Mouse (Mus musculus) heart, embryonic 15.5 days (tissue): ENCODE measurements around the gene Slc24a1. TPM values are rescaled to one million over a fixed set of nuclear protein-coding genes. Genes with fewer than 3 reads are reported as not detected.

Experiments used
- ATAC-seq: fragments of 200-750 bp; cut with Nextera tagmentation; replicated peaks from 2 replicates; pipeline ENCODE4 v1.8.0; 2017; ENCODE audit warnings: low read depth, moderate TSS enrichment; ENCODE audit not compliant: insufficient number of reproducible peaks, insufficient read depth, low FRiP score
- H3K27ac ChIP-seq: fragments of 300-500 bp; sonication (generic); 2 replicates; pipeline ENCODE4 v1.5.1; 2015; ENCODE audit warnings: mild to moderate bottlenecking, inconsistent platforms
- H3K27me3 ChIP-seq: fragments of 300-500 bp; sonication (generic); 2 replicates; pipeline ENCODE4 v1.6.1; 2015; ENCODE audit warnings: inconsistent platforms
- H3K36me3 ChIP-seq: fragments of 300-500 bp; sonication (generic); 2 replicates; pipeline ENCODE4 v1.6.1; 2015; ENCODE audit warnings: mild to moderate bottlenecking, inconsistent platforms
- H3K4me1 ChIP-seq: fragments of 300-500 bp; sonication (generic); replicated peaks from 2 replicates; pipeline ENCODE4 v1.6.1; 2015; ENCODE audit warnings: inconsistent platforms
- H3K4me2 ChIP-seq: fragments of 300-500 bp; sonication (generic); 2 replicates; pipeline ENCODE4 v1.6.1; 2015; ENCODE audit warnings: inconsistent platforms, mild to moderate bottlenecking, moderate library complexity
- H3K4me3 ChIP-seq: fragments of 300-500 bp; sonication (generic); 2 replicates; pipeline ENCODE4 v1.5.1; 2015; ENCODE audit warnings: mild to moderate bottlenecking, inconsistent platforms
- H3K9ac ChIP-seq: fragments of 300-500 bp; sonication (generic); 2 replicates; pipeline ENCODE4 v1.6.1; 2015; ENCODE audit warnings: mild to moderate bottlenecking, inconsistent platforms
- H3K9me3 ChIP-seq: fragments of 300-500 bp; sonication (generic); replicated peaks from 2 replicates; pipeline ENCODE4 v1.6.1; 2016; ENCODE audit warnings: inconsistent platforms
- WGBS: fragments of 180-500 bp; shearing (Covaris S2); methylation state at CpG from one replicate; pipeline ENCODE4 v1.1.7; 2015; ENCODE audit warnings: mixed read lengths; 5-methylcytosine and 5-hydroxymethylcytosine counted together
- polyA plus RNA-seq: library from polyadenylated mRNA; unstranded; fragments of >200 nt; fragmentation: Nextera tagmentation; extraction: Ambion mirVana; gene quantifications from 2 replicates; pipeline ENCODE4 v1.2.1, GENCODE M21; 2015

Gene Slc24a1
- polyA plus RNA-seq, 1 experiment from 2014 or later = 0.03 TPM

- no peaks in the 10 kb centered on the region for H3K36me3 ChIP-seq
- H3K4me2 ChIP-seq = no peak overlapping the region
- no peaks in the 10 kb centered on the region for H3K9me3 ChIP-seq
- peaks cover 48% of the 10 kb centered on the region for H3K4me1 ChIP-seq
- no peaks in the 10 kb centered on the region for H3K27me3 ChIP-seq
- H3K27ac ChIP-seq = no peak overlapping the region
- no peak for ATAC-seq
- no peak overlapping the region for H3K9ac ChIP-seq
- WGBS = 4% methylated on average over 6 of the region's 6 CpGs
- no peak overlapping the region for H3K4me3 ChIP-seq
Observed at GRCm38 (mm10) chr9:64936508-64936907, 14.9 kb downstream of the Slc24a1 start.

DNA sequence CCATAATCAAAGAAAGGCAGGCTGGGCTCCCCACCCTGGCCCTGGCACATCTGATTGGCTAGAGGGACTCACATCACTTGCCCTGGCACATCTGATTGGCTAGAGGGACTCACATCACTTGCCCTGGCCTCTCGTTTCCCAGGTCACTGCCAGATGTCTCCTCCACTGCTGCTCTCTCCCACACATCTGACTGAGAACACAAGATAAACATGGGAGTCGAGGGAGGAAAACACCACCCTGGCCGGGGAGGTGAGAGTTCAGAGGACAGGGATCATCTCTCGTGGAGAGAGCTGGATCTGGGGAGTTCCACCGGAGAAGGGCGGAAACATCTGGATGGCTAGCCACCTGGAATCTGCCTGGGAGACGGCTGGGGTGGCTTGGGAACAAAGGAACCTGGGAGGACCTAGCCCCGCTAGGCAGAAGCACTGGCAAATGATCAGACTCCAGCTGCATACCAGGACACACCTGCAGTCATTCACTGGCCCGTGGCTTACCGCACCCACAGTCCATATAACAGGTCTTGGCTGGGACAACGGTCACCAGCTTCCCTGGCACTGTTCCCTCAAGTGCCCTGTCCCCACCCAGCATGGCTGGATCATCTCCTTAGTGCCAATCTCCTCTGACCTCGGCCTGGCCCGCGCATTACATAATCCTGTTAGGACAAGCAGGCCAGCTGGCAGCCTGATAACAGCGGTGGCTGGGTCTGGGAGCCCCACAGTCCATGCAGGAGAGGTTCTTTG, 17.2 kb downstream of the Slc24a1 start:
- no peak overlapping the region for H3K9ac ChIP-seq
- peak overlapping the region; percentile 22 for H3K27ac ChIP-seq
- no peak overlapping the region for H3K4me3 ChIP-seq
- peaks cover 47% of the 10 kb centered on the region for H3K4me1 ChIP-seq
- H3K27me3 ChIP-seq = no peaks in the 10 kb centered on the region
- no peaks in the 10 kb centered on the region for H3K9me3 ChIP-seq
- 29% methylated on average over 15 of the region's 15 CpGs for WGBS
- H3K36me3 ChIP-seq = no peaks in the 10 kb centered on the region
- H3K4me2 ChIP-seq = no peak overlapping the region
- ATAC-seq = peak; percentile 54

DNA sequence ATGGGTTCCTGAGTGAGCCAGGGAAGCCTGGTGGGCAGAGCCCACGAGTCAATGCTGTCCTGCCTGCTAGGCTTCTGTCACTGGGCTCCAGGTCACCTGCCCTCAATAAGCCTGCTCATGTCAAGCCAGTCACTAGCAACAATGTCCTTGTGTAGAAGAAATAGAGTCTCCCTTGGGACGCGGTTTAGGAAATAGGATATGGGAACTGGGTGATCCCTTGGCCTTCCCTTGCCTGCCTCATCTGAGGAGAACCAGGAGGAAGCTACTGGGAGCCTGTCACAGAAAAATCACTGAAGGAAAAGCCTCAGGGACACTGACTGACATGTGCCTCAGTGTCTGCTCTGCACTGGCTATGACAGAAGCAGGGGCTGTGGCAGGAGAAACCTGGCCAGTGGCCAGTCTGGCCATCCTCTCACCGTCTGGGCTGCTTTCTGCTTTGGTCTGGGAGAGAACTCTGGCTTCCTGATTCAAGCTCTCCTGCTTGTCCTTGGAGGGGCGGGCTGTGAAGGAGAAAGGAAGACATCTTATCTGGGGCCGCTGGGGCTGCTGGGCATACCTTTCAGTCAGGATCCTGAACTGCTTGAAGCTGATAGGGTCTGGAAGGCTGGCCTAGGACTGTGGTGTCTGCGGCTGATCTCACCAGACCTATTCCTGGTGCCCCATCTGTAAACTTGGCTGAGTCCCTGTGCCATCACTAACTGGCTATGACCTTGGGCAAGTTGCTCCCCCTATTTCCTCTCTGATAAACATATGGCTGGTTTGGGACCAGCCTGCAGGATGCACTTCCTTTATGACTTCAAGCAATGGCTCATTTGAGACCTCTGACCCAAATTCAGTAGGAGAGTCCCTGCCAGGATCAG, 19.4 kb downstream of the Slc24a1 start:
- Histone ChIP-seq H3K9ac (no peak overlapping the region), H3K9me3 (no peaks in the 10 kb centered on the region), H3K27ac (peak overlapping the region; percentile 68), H3K4me2 (no peak overlapping the region), H3K4me1 (peaks cover 51% of the 10 kb centered on the region), H3K36me3 (no peaks in the 10 kb centered on the region), H3K27me3 (no peaks in the 10 kb centered on the region), H3K4me3 (no peak overlapping the region)
- ATAC-seq = 0 out of 2 replicates have a peak, but pooled peaks have one; percentile 25
- WGBS = 38% methylated on average over 7 of the region's 7 CpGs

DNA sequence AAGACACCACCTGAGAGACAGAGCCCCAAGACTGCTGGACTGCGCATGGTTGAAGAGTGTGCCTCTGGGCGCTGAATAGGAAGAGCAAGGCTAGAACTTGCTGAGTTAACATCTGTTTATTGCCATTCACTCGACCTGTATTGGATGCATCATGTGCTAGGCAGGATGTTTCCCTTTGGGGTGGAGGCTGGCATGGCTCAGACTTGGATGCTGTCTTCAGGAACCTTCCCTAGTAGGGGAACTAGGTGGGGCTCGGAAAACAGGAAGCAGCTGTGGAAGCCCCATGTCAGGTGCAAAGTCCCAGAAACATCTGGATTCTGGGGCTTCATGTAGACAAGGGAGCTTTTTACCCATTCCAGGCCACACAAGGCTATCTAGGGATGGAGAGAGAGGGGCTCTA, 21.2 kb downstream of the Slc24a1 start:
- Histone ChIP-seq H3K4me2 (no peak overlapping the region), H3K4me1 (peaks cover 67% of the 10 kb centered on the region), H3K4me3 (no peak overlapping the region), H3K27me3 (no peaks in the 10 kb centered on the region), H3K36me3 (no peaks in the 10 kb centered on the region), H3K27ac (peak overlapping the region; percentile 68; the same call in 1 of the 2 replicates), H3K9me3 (no peaks in the 10 kb centered on the region), H3K9ac (no peak overlapping the region)
- no peak for ATAC-seq
- WGBS = 71% methylated on average over 4 of the region's 4 CpGs

DNA sequence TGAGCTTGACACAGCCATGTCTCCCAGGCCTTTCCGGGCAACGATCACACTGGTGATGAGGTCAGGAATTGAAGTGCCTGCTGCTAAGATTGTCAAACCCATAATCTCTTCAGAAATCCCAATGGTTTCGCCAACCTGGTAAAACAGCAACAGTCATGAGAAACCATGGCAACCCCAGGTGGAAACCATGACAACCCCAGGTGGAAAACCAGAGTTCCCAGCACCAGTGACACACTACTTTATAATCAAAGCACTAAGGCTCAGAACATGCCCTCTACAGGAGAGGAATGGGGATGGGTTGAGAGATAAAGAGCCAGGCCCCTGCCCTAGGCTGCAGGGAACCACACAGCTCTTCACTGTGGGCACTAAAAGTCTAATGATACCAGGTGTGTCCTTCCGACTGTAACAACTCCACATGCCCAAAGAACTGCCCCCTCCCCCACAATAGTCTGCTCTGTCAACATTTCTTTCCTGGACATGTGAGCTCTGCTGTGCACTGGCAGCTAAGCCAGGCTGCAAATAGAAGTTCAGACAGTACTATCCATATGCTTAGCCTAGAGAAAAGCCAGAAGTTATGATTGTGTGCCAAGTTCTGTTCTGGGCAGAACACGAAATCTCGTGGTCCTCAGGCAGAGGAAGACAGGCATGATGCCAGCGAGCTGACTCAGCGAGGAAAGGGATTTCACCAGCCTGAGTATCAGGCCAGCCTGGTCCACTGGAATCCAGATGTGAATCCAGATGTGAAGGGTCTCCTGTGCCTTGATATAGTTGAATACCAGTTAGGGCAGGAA, 25.0 kb downstream of the Slc24a1 start:
- Histone ChIP-seq H3K4me3 (no peak overlapping the region), H3K4me1 (peaks cover 33% of the 10 kb centered on the region), H3K9ac (0 out of 2 replicates have a peak overlapping the region, but pooled peaks have one; percentile 6), H3K36me3 (no peaks in the 10 kb centered on the region), H3K9me3 (no peaks in the 10 kb centered on the region), H3K27ac (peak overlapping the region; percentile 87), H3K4me2 (0 out of 2 replicates have a peak overlapping the region, but pooled peaks have one; percentile 31), H3K27me3 (no peaks in the 10 kb centered on the region)
- WGBS = 42% methylated on average over 8 of the region's 8 CpGs
- ATAC-seq = peak; percentile 93

GRCm38 (mm10) chr9:64925771-64926170, 25.6 kb downstream of the Slc24a1 start:
- Histone ChIP-seq H3K9ac (no peak overlapping the region), H3K9me3 (no peaks in the 10 kb centered on the region), H3K4me1 (peaks cover 27% of the 10 kb centered on the region), H3K4me2 (no peak overlapping the region), H3K4me3 (no peak overlapping the region), H3K36me3 (no peaks in the 10 kb centered on the region), H3K27ac (peak overlapping the region; percentile 87), H3K27me3 (no peaks in the 10 kb centered on the region)
- ATAC-seq = no peak
- 72% methylated on average over 5 of the region's 5 CpGs for WGBS

- Histone ChIP-seq H3K9me3 (no peaks in the 10 kb centered on the region), H3K27me3 (no peaks in the 10 kb centered on the region), H3K4me3 (peak overlapping the region; percentile 47), H3K4me1 (no peaks in the 10 kb centered on the region), H3K4me2 (peak overlapping the region; percentile 61), H3K9ac (peak overlapping the region; percentile 36; the same call in 1 of the 2 replicates), H3K27ac (no peak overlapping the region), H3K36me3 (no peaks in the 10 kb centered on the region)
- 20% methylated on average over 16 of the region's 16 CpGs for WGBS
- ATAC-seq = no peak
Observed at GRCm38 (mm10) chr9:64918560-64918959, 32.8 kb downstream of the Slc24a1 start.

- no peak overlapping the region for H3K27ac ChIP-seq
- H3K9me3 ChIP-seq = no peaks in the 10 kb centered on the region
- no peaks in the 10 kb centered on the region for H3K4me1 ChIP-seq
- no peak overlapping the region for H3K9ac ChIP-seq
- ATAC-seq = no peak
- peaks cover 9% of the 10 kb centered on the region; the same call in 1 of the 2 replicates for H3K36me3 ChIP-seq
- H3K4me2 ChIP-seq = no peak overlapping the region
- H3K27me3 ChIP-seq = no peaks in the 10 kb centered on the region
- H3K4me3 ChIP-seq = no peak overlapping the region
- WGBS = 64% methylated on average over 4 of the region's 4 CpGs
Observed at GRCm38 (mm10) chr9:64914629-64915028, 36.8 kb downstream of the Slc24a1 start.

- ATAC-seq = no peak
- H3K9me3 ChIP-seq = no peaks in the 10 kb centered on the region
- no peak overlapping the region for H3K4me2 ChIP-seq
- no peak overlapping the region for H3K27ac ChIP-seq
- H3K27me3 ChIP-seq = no peaks in the 10 kb centered on the region
- H3K4me3 ChIP-seq = no peak overlapping the region
- peaks cover 9% of the 10 kb centered on the region; the same call in 1 of the 2 replicates for H3K36me3 ChIP-seq
- WGBS = 78% methylated on average over 2 of the region's 2 CpGs
- no peaks in the 10 kb centered on the region for H3K4me1 ChIP-seq
- no peak overlapping the region for H3K9ac ChIP-seq
Observed at GRCm38 (mm10) chr9:64913973-64914372, 37.4 kb downstream of the Slc24a1 start.

- no peak overlapping the region for H3K4me3 ChIP-seq
- H3K9me3 ChIP-seq = no peaks in the 10 kb centered on the region
- no peaks in the 10 kb centered on the region for H3K27me3 ChIP-seq
- no peak overlapping the region for H3K4me2 ChIP-seq
- H3K36me3 ChIP-seq = peaks cover 9% of the 10 kb centered on the region; the same call in 1 of the 2 replicates
- ATAC-seq = no peak
- no peaks in the 10 kb centered on the region for H3K4me1 ChIP-seq
- H3K27ac ChIP-seq = no peak overlapping the region
- 89% methylated on average over 4 of the region's 4 CpGs for WGBS
- no peak overlapping the region for H3K9ac ChIP-seq
Observed at GRCm38 (mm10) chr9:64913406-64913805, 38.0 kb downstream of the Slc24a1 start.

GRCm38 (mm10) chr9:64907441-64907840, 44.0 kb downstream of the Slc24a1 start:
- Histone ChIP-seq H3K4me2 (no peak overlapping the region), H3K9ac (no peak overlapping the region), H3K9me3 (no peaks in the 10 kb centered on the region), H3K27me3 (no peaks in the 10 kb centered on the region), H3K27ac (no peak overlapping the region), H3K4me1 (no peaks in the 10 kb centered on the region), H3K36me3 (peaks cover 18% of the 10 kb centered on the region; the same call in 1 of the 2 replicates), H3K4me3 (no peak overlapping the region)
- ATAC-seq = no peak
- 79% methylated on average over 3 of the region's 3 CpGs for WGBS
